Mouse (Mus musculus): ENCODE measurements at regions not wholly inside any gene's neighbourhood (a gene's known extent, or its start where the extent isn't known, plus 50 kb on each side); places are given as distances from the start of the nearest gene placed in this dataset.

DNA sequence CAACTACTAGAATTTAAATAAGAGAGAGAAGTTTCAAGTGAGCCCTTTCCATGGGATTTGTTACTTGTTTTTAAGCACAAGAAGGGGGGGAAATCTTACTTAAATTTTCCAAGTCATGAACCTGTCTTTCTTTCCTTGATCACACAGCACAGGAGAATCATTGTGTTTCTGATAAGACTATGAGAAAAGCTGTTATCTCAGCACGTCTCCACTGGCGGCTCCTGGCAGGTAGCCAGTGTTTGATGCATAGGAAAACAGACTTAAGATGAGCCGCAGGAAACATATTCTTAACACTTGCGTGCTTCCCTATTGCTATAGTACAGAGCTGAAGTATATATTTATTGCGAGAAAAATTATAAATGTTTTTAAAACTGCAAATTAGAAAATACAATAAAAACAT is 920.3 kb downstream of the Efna5 start:
- 14% methylated on average over 5 of the region's 5 CpGs for WGBS

DNA sequence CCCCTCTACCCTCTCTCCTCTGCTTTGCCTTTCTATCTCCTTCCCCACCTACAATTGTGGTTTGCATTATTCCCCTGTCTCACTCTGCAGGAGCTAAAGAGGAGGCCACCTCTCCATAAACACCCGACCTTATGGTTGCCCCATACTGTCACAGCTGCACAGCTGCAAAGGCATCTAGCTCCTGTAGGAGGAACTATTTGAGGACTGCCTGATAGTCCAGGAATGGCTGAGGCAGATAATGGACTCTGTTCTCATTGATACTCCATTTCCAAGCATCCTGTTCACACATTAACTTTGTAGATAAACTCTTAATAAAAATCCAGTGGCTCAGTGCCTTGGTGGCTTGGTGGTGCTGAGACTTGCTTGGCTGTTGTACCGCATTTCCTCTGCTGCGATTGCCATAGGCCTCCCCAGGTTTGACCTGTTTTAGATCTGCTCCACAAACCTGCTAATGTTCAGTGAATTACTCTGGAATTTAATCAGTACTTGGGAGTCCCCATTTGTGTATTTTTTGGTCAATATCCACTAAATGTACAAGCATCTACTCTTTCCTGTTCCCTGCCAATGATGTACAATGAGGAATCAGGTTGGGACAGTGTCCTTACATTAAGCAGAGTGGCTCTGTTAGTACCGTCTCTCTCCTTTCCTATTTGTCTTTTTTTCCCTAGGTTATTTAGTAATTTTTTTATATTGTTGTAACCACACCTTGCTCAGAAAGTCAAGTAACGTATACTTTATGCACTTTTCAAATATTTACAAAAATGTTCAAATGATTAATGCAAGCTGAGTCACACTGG is 920.9 kb downstream of the Efna5 start:
- Histone ChIP-seq H3K4me1 (ENCODE audit: control insufficient read depth, insufficient read depth, low read length) (no peaks in the 10 kb centered on the region), H3K4me3 (replicated peaks; ENCODE audit: low read length) (no peak overlapping the region), H3K9me3 (replicated peaks; ENCODE audit: control insufficient read depth, low read length) (no peaks in the 10 kb centered on the region), H3K9ac (ENCODE audit: low read length) (no peak overlapping the region), H3K27ac (ENCODE audit: low read length) (no peak overlapping the region), H3K27me3 (ENCODE audit: control insufficient read depth, insufficient read depth, low read length) (no peaks in the 10 kb centered on the region), H3K36me3 (ENCODE audit: control insufficient read depth, insufficient read depth, low read length) (no peaks in the 10 kb centered on the region), H3K4me2 (ENCODE audit: low read depth, low read length) (no peak overlapping the region)
- 55% methylated on average over 5 of the region's 5 CpGs for WGBS
- ATAC-seq (ENCODE audit: insufficient read depth, low FRiP score) = peak; percentile 37; the same call in 1 of the 2 replicates

More for the DNA sequence above, 920.3 kb downstream of the Efna5 start:
- ATAC-seq (ENCODE audit: insufficient read depth, low FRiP score) = no peak
- H3K9ac ChIP-seq (ENCODE audit: low read length) = no peak overlapping the region
- H3K4me1 ChIP-seq (ENCODE audit: control insufficient read depth, insufficient read depth, low read length) = no peaks in the 10 kb centered on the region
- no peak overlapping the region for H3K4me3 ChIP-seq (replicated peaks; ENCODE audit: low read length)
- no peak overlapping the region for H3K27ac ChIP-seq (ENCODE audit: low read length)
- no peaks in the 10 kb centered on the region for H3K9me3 ChIP-seq (replicated peaks; ENCODE audit: control insufficient read depth, low read length)
- no peaks in the 10 kb centered on the region for H3K27me3 ChIP-seq (ENCODE audit: control insufficient read depth, insufficient read depth, low read length)
- no peak overlapping the region for H3K4me2 ChIP-seq (ENCODE audit: low read depth, low read length)
- no peaks in the 10 kb centered on the region for H3K36me3 ChIP-seq (ENCODE audit: control insufficient read depth, insufficient read depth, low read length)

DNA sequence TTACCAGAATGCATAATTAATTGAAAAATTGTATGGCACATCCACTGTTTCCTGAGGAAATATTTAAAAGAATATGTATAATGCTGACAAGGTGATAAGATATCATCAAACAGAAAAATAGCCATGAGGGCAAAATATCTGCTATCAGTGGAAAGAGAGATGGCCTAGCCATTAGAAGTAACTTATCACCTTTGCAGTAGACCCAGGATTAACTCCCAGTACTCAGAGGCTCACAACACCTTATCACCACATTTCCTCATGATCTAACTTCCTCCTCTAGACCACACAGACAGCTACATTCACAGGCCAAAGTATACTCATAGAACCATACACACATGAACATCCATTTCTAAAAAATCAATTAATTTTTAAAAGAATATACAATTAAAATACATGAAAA is 963.4 kb downstream of the Efna5 start:
- Histone ChIP-seq H3K27me3 (ENCODE audit: control insufficient read depth, insufficient read depth, low read length) (no peaks in the 10 kb centered on the region), H3K36me3 (ENCODE audit: control insufficient read depth, insufficient read depth, low read length) (no peaks in the 10 kb centered on the region), H3K4me2 (ENCODE audit: low read depth, low read length) (no peak overlapping the region), H3K4me3 (replicated peaks; ENCODE audit: low read length) (no peak overlapping the region), H3K4me1 (ENCODE audit: control insufficient read depth, insufficient read depth, low read length) (no peaks in the 10 kb centered on the region), H3K9me3 (replicated peaks; ENCODE audit: control insufficient read depth, low read length) (no peaks in the 10 kb centered on the region), H3K27ac (ENCODE audit: low read length) (no peak overlapping the region), H3K9ac (ENCODE audit: low read length) (no peak overlapping the region)
- no peak for ATAC-seq (ENCODE audit: insufficient read depth, low FRiP score)

DNA sequence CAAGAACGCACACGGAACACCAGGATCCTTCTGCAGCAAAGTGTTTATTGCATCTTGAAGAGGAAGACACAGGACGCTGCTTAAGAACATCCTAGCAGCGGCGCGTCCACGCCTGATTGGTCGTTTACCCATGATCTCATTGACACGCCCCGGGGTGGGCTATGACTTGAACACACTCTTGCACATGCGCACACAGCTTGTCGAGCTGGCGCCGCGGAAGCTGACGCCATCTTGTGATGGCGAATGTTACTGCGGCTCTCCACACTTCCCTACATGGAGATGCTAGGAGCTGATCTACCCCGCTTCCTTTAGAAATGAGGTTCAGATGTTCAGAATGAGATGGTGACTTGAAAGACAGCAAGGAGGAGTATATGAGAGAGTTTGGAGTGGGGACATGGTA is 978.2 kb downstream of the Efna5 start:
- no peak overlapping the region for H3K4me3 ChIP-seq (replicated peaks; ENCODE audit: low read length)
- WGBS = 90% methylated on average over 19 of the region's 19 CpGs
- H3K27ac ChIP-seq (ENCODE audit: low read length) = no peak overlapping the region
- H3K4me1 ChIP-seq (ENCODE audit: control insufficient read depth, insufficient read depth, low read length) = no peaks in the 10 kb centered on the region
- ATAC-seq (ENCODE audit: insufficient read depth, low FRiP score) = no peak
- no peaks in the 10 kb centered on the region for H3K9me3 ChIP-seq (replicated peaks; ENCODE audit: control insufficient read depth, low read length)
- H3K36me3 ChIP-seq (ENCODE audit: control insufficient read depth, insufficient read depth, low read length) = no peaks in the 10 kb centered on the region
- no peak overlapping the region for H3K9ac ChIP-seq (ENCODE audit: low read length)
- no peaks in the 10 kb centered on the region for H3K27me3 ChIP-seq (ENCODE audit: control insufficient read depth, insufficient read depth, low read length)
- H3K4me2 ChIP-seq (ENCODE audit: low read depth, low read length) = no peak overlapping the region

DNA sequence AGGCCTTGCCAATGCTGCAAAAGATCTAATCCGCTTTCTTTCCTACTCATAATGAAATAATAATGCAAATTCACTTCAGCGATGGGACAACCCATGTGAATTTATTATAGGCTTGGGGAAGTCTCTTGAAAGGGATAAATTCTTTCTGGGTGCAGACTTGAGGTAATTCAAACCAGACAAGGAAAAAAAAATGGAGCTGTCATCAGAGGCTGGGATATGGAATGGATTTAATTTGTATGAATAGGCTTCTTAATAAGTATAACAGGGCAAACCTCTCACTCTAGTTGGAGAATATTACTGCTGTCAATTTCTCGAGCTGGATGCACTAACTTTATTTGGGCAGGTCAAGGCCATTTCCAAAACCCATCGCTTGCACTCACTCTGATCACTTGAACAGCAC is 990.5 kb downstream of the Efna5 start:
- Histone ChIP-seq H3K27ac (ENCODE audit: low read length) (no peak overlapping the region), H3K4me3 (replicated peaks; ENCODE audit: low read length) (no peak overlapping the region), H3K4me2 (ENCODE audit: low read depth, low read length) (no peak overlapping the region), H3K4me1 (ENCODE audit: control insufficient read depth, insufficient read depth, low read length) (no peaks in the 10 kb centered on the region), H3K27me3 (ENCODE audit: control insufficient read depth, insufficient read depth, low read length) (no peaks in the 10 kb centered on the region), H3K9ac (ENCODE audit: low read length) (no peak overlapping the region), H3K9me3 (replicated peaks; ENCODE audit: control insufficient read depth, low read length) (no peaks in the 10 kb centered on the region), H3K36me3 (ENCODE audit: control insufficient read depth, insufficient read depth, low read length) (no peaks in the 10 kb centered on the region)
- ATAC-seq (ENCODE audit: insufficient read depth, low FRiP score) = no peak
- 81% methylated on average over 4 of the region's 4 CpGs for WGBS

DNA sequence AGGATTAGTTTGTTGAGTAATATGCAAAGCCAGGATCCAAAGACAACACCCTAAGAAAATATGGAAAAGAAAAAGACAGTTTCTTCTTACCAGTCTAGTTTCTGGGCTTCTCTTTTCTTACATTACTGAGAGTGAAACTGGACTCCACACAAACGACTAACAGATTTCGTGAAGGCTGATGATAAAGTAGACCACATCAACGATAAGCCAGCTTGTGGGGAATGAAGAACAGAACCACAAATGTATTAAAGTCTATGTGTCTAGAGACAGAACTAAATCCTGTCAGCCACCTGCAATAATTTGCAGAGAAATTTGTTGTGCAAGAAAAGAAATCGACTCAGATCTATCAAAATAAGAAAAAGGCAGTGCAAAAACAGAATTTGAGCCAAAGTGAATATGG is 1015.0 kb downstream of the Efna5 start:
- ATAC-seq (ENCODE audit: insufficient read depth, low FRiP score) = no peak
- Histone ChIP-seq H3K9ac (ENCODE audit: low read length) (no peak overlapping the region), H3K4me1 (ENCODE audit: control insufficient read depth, insufficient read depth, low read length) (no peaks in the 10 kb centered on the region), H3K4me2 (ENCODE audit: low read depth, low read length) (no peak overlapping the region), H3K27ac (ENCODE audit: low read length) (no peak overlapping the region), H3K36me3 (ENCODE audit: control insufficient read depth, insufficient read depth, low read length) (no peaks in the 10 kb centered on the region), H3K9me3 (replicated peaks; ENCODE audit: control insufficient read depth, low read length) (no peaks in the 10 kb centered on the region), H3K27me3 (ENCODE audit: control insufficient read depth, insufficient read depth, low read length) (no peaks in the 10 kb centered on the region), H3K4me3 (replicated peaks; ENCODE audit: low read length) (no peak overlapping the region)
- 62% methylated on average over 4 of the region's 4 CpGs for WGBS

DNA sequence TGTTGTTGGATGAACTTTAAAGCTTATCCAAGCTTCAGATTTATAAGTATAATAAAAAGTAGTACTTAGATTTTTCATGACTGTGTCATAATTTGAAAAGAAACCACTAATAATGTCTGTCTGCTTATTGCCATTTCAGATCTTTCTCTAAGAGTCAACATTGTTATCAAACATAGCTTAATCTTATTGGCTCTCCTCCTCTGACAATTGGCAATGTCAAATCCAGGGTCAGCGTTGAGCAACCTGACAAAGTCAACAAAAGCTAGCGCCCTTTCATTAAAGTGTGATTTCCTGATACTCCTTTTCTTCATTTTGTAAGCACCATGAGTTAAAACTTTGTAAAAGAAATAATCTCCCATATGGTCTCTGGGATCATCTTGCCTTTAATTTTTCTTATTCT is 1018.7 kb downstream of the Efna5 start:
- no peaks in the 10 kb centered on the region for H3K27me3 ChIP-seq (ENCODE audit: control insufficient read depth, insufficient read depth, low read length)
- no peak overlapping the region for H3K4me2 ChIP-seq (ENCODE audit: low read depth, low read length)
- no peaks in the 10 kb centered on the region for H3K9me3 ChIP-seq (replicated peaks; ENCODE audit: control insufficient read depth, low read length)
- H3K36me3 ChIP-seq (ENCODE audit: control insufficient read depth, insufficient read depth, low read length) = no peaks in the 10 kb centered on the region
- WGBS = 47% methylated on average over 2 of the region's 2 CpGs
- ATAC-seq (ENCODE audit: insufficient read depth, low FRiP score) = no peak
- H3K27ac ChIP-seq (ENCODE audit: low read length) = no peak overlapping the region
- H3K4me1 ChIP-seq (ENCODE audit: control insufficient read depth, insufficient read depth, low read length) = no peaks in the 10 kb centered on the region
- H3K4me3 ChIP-seq (replicated peaks; ENCODE audit: low read length) = no peak overlapping the region
- H3K9ac ChIP-seq (ENCODE audit: low read length) = no peak overlapping the region

DNA sequence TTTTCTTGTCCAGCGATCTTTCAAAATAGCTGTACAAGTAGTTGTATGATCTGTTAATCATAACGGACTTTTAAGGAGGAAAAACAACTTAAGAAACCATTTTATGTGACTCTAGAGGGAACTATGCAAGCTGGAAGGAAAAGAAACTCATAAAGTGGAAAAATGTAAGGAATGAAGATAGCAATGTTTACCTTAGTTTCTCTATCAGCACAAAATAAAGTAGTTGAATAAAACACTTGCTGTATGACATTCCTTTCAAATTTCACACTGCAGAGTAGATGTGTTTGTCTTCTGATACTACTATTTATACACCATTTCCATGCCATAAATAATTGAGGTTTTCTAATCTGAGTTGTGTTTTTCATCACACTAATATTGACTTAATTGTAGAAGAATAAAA is 1043.6 kb downstream of the Efna5 start:
- H3K4me3 ChIP-seq (replicated peaks; ENCODE audit: low read length) = no peak overlapping the region
- no peaks in the 10 kb centered on the region for H3K36me3 ChIP-seq (ENCODE audit: control insufficient read depth, insufficient read depth, low read length)
- ATAC-seq (ENCODE audit: insufficient read depth, low FRiP score) = no peak
- H3K27me3 ChIP-seq (ENCODE audit: control insufficient read depth, insufficient read depth, low read length) = no peaks in the 10 kb centered on the region
- no peak overlapping the region for H3K27ac ChIP-seq (ENCODE audit: low read length)
- H3K4me1 ChIP-seq (ENCODE audit: control insufficient read depth, insufficient read depth, low read length) = no peaks in the 10 kb centered on the region
- 54% methylated on average over 2 of the region's 2 CpGs for WGBS
- H3K4me2 ChIP-seq (ENCODE audit: low read depth, low read length) = no peak overlapping the region
- no peak overlapping the region for H3K9ac ChIP-seq (ENCODE audit: low read length)
- no peaks in the 10 kb centered on the region for H3K9me3 ChIP-seq (replicated peaks; ENCODE audit: control insufficient read depth, low read length)

DNA sequence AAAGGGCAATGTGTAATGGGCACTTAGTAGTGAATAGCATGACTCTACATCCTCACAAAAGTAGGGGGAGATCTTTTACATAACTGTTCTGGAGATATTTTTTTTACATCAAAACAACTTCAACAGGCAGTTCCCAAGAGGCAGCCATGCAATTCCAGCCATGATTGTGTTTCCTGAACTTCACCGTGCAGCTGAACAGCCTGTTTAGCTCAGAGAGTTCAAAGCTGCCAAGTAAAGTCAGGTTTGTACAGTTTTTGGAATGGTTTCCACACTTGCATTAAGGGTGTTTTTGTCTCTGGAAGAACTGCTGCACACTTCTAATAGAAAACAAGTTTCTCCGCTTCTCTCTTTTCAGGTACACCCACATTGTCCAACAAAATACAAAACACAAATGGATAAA is 1065.6 kb downstream of the Efna5 start:
- Histone ChIP-seq H3K4me2 (ENCODE audit: low read depth, low read length) (no peak overlapping the region), H3K9me3 (replicated peaks; ENCODE audit: control insufficient read depth, low read length) (no peaks in the 10 kb centered on the region), H3K4me3 (replicated peaks; ENCODE audit: low read length) (no peak overlapping the region), H3K36me3 (ENCODE audit: control insufficient read depth, insufficient read depth, low read length) (no peaks in the 10 kb centered on the region), H3K4me1 (ENCODE audit: control insufficient read depth, insufficient read depth, low read length) (no peaks in the 10 kb centered on the region), H3K9ac (ENCODE audit: low read length) (no peak overlapping the region), H3K27me3 (ENCODE audit: control insufficient read depth, insufficient read depth, low read length) (no peaks in the 10 kb centered on the region), H3K27ac (ENCODE audit: low read length) (no peak overlapping the region)
- 63% methylated on average over 2 of the region's 2 CpGs for WGBS
- ATAC-seq (ENCODE audit: insufficient read depth, low FRiP score) = no peak

All from stomach, embryonic 16.5 days (tissue).